Mouse (Mus musculus): ENCODE data around the gene Jade1.

DNA sequence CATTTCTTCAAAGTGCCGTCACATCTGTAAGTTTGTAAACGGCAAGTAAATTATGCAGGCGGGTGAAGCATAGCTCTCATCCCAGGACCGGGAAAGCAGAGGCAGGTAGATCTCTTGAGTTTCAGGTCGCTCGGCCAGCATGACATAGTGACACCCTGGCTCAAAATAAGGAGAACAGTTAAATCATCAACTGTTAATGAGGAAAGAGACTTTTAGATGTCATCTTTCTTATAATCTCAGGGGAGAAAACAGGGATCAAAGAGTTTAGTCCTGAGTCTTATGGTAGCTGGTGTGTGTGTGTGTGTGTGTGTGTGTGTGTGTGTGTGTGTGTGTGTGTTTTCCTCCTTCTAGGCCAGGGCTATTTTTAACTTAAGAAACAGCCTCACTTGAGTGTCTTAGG is 5.0 kb downstream of the Jade1 start:
- TF ChIP-seq CTCF (conservative IDR thresholded peaks at IDR 0.05; ENCODE audit: low read length) (no peak), NANOG (IDR thresholded peaks at IDR 0.05; ENCODE audit: borderline replicate concordance, low read length) (no peak), POU5F1 (IDR thresholded peaks at IDR 0.05; ENCODE audit: borderline replicate concordance, low read length) (no peak)

Measured in E14TG2a.4 (cell line).